Mouse (Mus musculus): ENCODE data around the gene Cd2bp2. TPM values are rescaled to one million over a fixed set of nuclear protein-coding genes. Genes with fewer than 3 reads are reported as not detected.

Gene Cd2bp2
- polyA plus RNA-seq, 1 experiment from 2014 or later = 66.9 TPM

DNA sequence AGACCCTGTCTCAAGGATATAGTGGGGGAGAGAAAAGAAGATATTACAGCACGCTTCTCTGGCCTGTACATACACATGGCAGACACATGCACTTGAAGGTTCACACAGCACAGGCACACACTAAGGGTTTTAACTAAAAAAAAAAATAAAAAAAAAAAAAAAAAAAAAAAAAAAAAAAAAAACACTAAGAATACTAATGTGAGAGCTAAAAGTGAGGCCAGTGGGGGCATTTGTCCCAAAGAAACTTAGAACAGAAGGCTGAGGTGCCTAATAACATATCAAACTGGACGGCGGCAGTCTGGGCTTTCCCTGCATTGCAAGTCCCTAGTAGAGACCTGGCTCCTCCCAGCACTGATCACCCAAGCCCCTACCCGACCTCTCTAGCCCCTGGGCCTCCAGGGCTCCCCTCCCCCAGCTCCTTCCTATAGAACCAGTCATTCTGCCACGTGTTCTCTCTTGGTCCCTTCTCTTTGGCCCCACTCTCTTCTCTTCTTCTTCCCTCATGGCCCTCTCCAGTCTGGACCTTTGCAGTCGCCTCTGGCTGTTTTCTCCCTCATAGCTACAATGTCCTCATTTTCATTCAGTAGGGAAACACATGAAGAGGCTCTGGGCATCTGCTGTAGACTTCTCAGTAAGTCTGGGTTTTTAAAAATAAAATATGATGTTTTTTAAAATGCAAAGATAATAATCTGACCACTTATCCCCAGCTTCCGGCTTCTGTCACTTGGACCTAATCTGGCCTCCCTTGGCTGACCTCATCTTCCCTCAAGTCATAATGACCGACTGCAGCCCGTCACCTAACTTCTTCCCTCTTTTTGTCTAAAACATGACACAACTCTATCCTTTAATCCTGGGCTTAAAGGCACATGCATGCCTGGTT is 50.2 kb downstream of the Cd2bp2 start:
- H3K9ac ChIP-seq (replicated peaks; ENCODE audit: low read length) = no peak overlapping the region
- H3K4me3 ChIP-seq (ENCODE audit: low read length) = no peak overlapping the region
- ATAC-seq (ENCODE audit: low FRiP score, low TSS enrichment) = no peak
- H3K4me1 ChIP-seq (ENCODE audit: insufficient read depth, low read length) = no peaks in the 10 kb centered on the region
- H3K27me3 ChIP-seq (ENCODE audit: insufficient read depth, low read length) = no peaks in the 10 kb centered on the region
- no peak overlapping the region for H3K4me2 ChIP-seq (replicated peaks; ENCODE audit: low read depth, low read length)
- 56% methylated on average over 9 of the region's 9 CpGs for WGBS
- no peaks in the 10 kb centered on the region for H3K9me3 ChIP-seq (ENCODE audit: low read length)
- no peak overlapping the region for H3K27ac ChIP-seq (ENCODE audit: low read length)
- H3K36me3 ChIP-seq (ENCODE audit: insufficient read depth, low read length) = no peaks in the 10 kb centered on the region

DNA sequence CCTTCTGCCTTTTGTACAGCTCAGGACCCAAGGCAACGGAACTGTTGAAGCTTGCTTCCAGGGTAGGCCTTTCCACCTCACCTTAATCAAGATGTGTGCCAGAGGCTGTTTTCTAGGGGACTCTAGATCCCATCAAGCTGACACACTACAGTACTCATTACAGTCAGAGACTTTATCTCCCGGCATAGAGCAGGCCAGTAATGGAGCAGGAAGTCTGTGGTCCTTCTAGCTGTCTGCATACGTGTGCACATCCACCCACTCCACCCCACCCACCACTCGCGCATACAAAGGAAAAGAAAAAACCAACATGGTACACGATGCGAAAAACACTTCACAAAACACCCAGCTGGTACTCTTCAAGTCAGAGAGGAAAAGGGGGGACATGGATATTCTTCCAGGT is 51.4 kb downstream of the Cd2bp2 start:
- Histone ChIP-seq H3K36me3 (ENCODE audit: insufficient read depth, low read length) (no peaks in the 10 kb centered on the region), H3K4me1 (ENCODE audit: insufficient read depth, low read length) (no peaks in the 10 kb centered on the region), H3K4me3 (ENCODE audit: low read length) (no peak overlapping the region), H3K9ac (replicated peaks; ENCODE audit: low read length) (no peak overlapping the region), H3K27me3 (ENCODE audit: insufficient read depth, low read length) (no peaks in the 10 kb centered on the region), H3K27ac (ENCODE audit: low read length) (no peak overlapping the region), H3K9me3 (ENCODE audit: low read length) (no peaks in the 10 kb centered on the region), H3K4me2 (replicated peaks; ENCODE audit: low read depth, low read length) (no peak overlapping the region)
- no peak for ATAC-seq (ENCODE audit: low FRiP score, low TSS enrichment)
- 83% methylated on average over 7 of the region's 7 CpGs for WGBS

DNA sequence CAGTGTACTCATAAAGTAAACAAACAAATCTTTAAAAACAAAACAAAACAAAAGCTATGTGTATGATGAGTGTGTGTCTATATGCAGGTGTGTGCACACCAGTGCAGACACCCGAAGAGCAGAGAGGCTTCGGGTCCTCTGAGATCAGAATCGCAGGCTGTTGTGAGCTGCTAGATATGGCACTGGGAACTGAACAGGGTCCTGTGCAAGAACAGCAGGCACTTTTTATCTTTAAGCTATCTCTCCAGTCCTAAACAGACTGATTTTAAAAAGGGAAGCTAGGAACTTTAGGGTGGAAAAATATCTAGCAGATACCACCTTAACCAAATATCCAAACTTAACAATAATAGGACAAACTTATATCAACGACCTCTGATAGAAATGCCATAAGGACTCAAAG is 53.2 kb downstream of the Cd2bp2 start:
- Histone ChIP-seq H3K4me1 (ENCODE audit: insufficient read depth, low read length) (no peaks in the 10 kb centered on the region), H3K27me3 (ENCODE audit: insufficient read depth, low read length) (no peaks in the 10 kb centered on the region), H3K27ac (ENCODE audit: low read length) (no peak overlapping the region), H3K36me3 (ENCODE audit: insufficient read depth, low read length) (no peaks in the 10 kb centered on the region), H3K9me3 (ENCODE audit: low read length) (no peaks in the 10 kb centered on the region), H3K9ac (replicated peaks; ENCODE audit: low read length) (no peak overlapping the region), H3K4me2 (replicated peaks; ENCODE audit: low read depth, low read length) (no peak overlapping the region), H3K4me3 (ENCODE audit: low read length) (no peak overlapping the region)
- no peak for ATAC-seq (ENCODE audit: low FRiP score, low TSS enrichment)
- 87% methylated on average over 4 of the region's 4 CpGs for WGBS

DNA sequence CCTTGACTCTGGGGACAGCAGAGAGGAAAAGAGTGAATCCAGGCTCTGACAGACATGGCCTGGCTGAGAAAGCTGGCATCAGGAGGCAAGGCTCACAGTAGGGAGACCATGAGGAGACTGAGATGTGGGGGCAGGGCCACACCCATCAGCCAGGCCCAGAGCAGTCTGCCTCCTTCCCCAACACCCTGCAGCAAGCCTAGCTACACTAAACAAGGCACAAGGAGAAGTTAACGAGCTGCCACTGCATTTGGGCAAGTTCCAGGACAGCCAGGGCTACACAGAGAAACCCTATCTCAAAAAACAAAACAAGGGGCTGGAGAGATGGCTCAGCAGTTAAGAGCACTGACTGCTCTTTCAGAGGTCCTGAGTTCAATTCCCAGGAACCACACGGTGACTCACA is 53.6 kb downstream of the Cd2bp2 start:
- Histone ChIP-seq H3K9ac (replicated peaks; ENCODE audit: low read length) (no peak overlapping the region), H3K4me2 (replicated peaks; ENCODE audit: low read depth, low read length) (no peak overlapping the region), H3K36me3 (ENCODE audit: insufficient read depth, low read length) (no peaks in the 10 kb centered on the region), H3K9me3 (ENCODE audit: low read length) (no peaks in the 10 kb centered on the region), H3K27me3 (ENCODE audit: insufficient read depth, low read length) (no peaks in the 10 kb centered on the region), H3K4me3 (ENCODE audit: low read length) (no peak overlapping the region), H3K4me1 (ENCODE audit: insufficient read depth, low read length) (no peaks in the 10 kb centered on the region), H3K27ac (ENCODE audit: low read length) (no peak overlapping the region)
- ATAC-seq (ENCODE audit: low FRiP score, low TSS enrichment) = no peak
- 43% methylated on average over 2 of the region's 2 CpGs for WGBS

Other genes with a start within 250 kb of the Cd2bp2 start
- gene Asphd1, start 246.5 kb downstream of the Cd2bp2 start, polyA plus RNA-seq (2015; fragmentation: Nextera tagmentation; extraction: Ambion mirVana) = 0.12 and 0.24 TPM in 2 replicates
- gene Sez6l2, start 245.5 kb downstream of the Cd2bp2 start, polyA plus RNA-seq (2015; fragmentation: Nextera tagmentation; extraction: Ambion mirVana) = 0.86 and 1.6 TPM in 2 replicates
- 135 and 137 TPM in 2 replicates for gene Cdipt, start 220.1 kb downstream of the Cd2bp2 start, polyA plus RNA-seq (2015; fragmentation: Nextera tagmentation; extraction: Ambion mirVana)
- gene Cdiptos, start 220.0 kb downstream of the Cd2bp2 start, polyA plus RNA-seq (2015; fragmentation: Nextera tagmentation; extraction: Ambion mirVana) = 1.6 and 2.1 TPM in 2 replicates
- gene Mvp, start 181.4 kb downstream of the Cd2bp2 start, polyA plus RNA-seq (2015; fragmentation: Nextera tagmentation; extraction: Ambion mirVana) = 19.7 and 21.4 TPM in 2 replicates
- 1.2 TPM in 1 of 2 replicates, not detected in the other for gene Pagr1b, start 179.6 kb downstream of the Cd2bp2 start, polyA plus RNA-seq (2015; fragmentation: Nextera tagmentation; extraction: Ambion mirVana)
- 61.3 and 88.7 TPM in 2 replicates for gene Pagr1a, start 178.7 kb downstream of the Cd2bp2 start, polyA plus RNA-seq (2015; fragmentation: Nextera tagmentation; extraction: Ambion mirVana)
- gene Gm42742, start 175.0 kb downstream of the Cd2bp2 start, polyA plus RNA-seq (2015; fragmentation: Nextera tagmentation; extraction: Ambion mirVana) = 34.7 and 51.6 TPM in 2 replicates
- gene Prrt2, start 174.8 kb downstream of the Cd2bp2 start, polyA plus RNA-seq (2015; fragmentation: Nextera tagmentation; extraction: Ambion mirVana) = 5.4 and 6.0 TPM in 2 replicates
- 47.9 and 48.1 TPM in 2 replicates for gene Maz, start 169.0 kb downstream of the Cd2bp2 start, polyA plus RNA-seq (2015; fragmentation: Nextera tagmentation; extraction: Ambion mirVana)
- gene Kif22, start 153.6 kb downstream of the Cd2bp2 start, polyA plus RNA-seq (2015; fragmentation: Nextera tagmentation; extraction: Ambion mirVana) = 145 and 150 TPM in 2 replicates
- gene Zg16, start 108.7 kb downstream of the Cd2bp2 start, polyA plus RNA-seq (2015; fragmentation: Nextera tagmentation; extraction: Ambion mirVana) = not detected in 2 replicates
- gene AI467606, start 104.7 kb downstream of the Cd2bp2 start, polyA plus RNA-seq (2015; fragmentation: Nextera tagmentation; extraction: Ambion mirVana) = 5.3 and 5.4 TPM in 2 replicates
- 24.4 and 26.2 TPM in 2 replicates for gene Qprt, start 73.8 kb downstream of the Cd2bp2 start, polyA plus RNA-seq (2015; fragmentation: Nextera tagmentation; extraction: Ambion mirVana)
- gene Spn, start 58.2 kb downstream of the Cd2bp2 start, polyA plus RNA-seq (2015; fragmentation: Nextera tagmentation; extraction: Ambion mirVana) = 0.21 and 0.32 TPM in 2 replicates
- gene Tbc1d10b, start 12.4 kb upstream of the Cd2bp2 start, polyA plus RNA-seq (2015; fragmentation: Nextera tagmentation; extraction: Ambion mirVana) = 23.2 and 25.8 TPM in 2 replicates
- 26.7 and 28.8 TPM in 2 replicates for gene Mylpf, start 12.8 kb upstream of the Cd2bp2 start, polyA plus RNA-seq (2015; fragmentation: Nextera tagmentation; extraction: Ambion mirVana)
- 45.2 and 46.0 TPM in 2 replicates for gene Zfp553, start 37.0 kb upstream of the Cd2bp2 start, polyA plus RNA-seq (2015; fragmentation: Nextera tagmentation; extraction: Ambion mirVana)
- gene Sept1, start 37.1 kb upstream of the Cd2bp2 start, polyA plus RNA-seq (2015; fragmentation: Nextera tagmentation; extraction: Ambion mirVana) = 18.6 and 26.6 TPM in 2 replicates
- 60.5 and 64.3 TPM in 2 replicates for gene Zfp771, start 48.2 kb upstream of the Cd2bp2 start, polyA plus RNA-seq (2015; fragmentation: Nextera tagmentation; extraction: Ambion mirVana)
- 196 and 200 TPM in 2 replicates for gene Dctpp1, start 64.7 kb upstream of the Cd2bp2 start, polyA plus RNA-seq (2015; fragmentation: Nextera tagmentation; extraction: Ambion mirVana)
- 105 and 108 TPM in 2 replicates for gene Sephs2, start 78.0 kb upstream of the Cd2bp2 start, polyA plus RNA-seq (2015; fragmentation: Nextera tagmentation; extraction: Ambion mirVana)
- gene Itgal, start 100.2 kb upstream of the Cd2bp2 start, polyA plus RNA-seq (2015; fragmentation: Nextera tagmentation; extraction: Ambion mirVana) = 1.0 and 1.4 TPM in 2 replicates
- gene Zfp768, start 149.5 kb upstream of the Cd2bp2 start, polyA plus RNA-seq (2015; fragmentation: Nextera tagmentation; extraction: Ambion mirVana) = 25.4 and 25.5 TPM in 2 replicates
- gene Zfp747, start 180.0 kb upstream of the Cd2bp2 start, polyA plus RNA-seq (2015; fragmentation: Nextera tagmentation; extraction: Ambion mirVana) = 10.6 and 11.3 TPM in 2 replicates
- gene 9130019O22Rik, start 191.1 kb upstream of the Cd2bp2 start, polyA plus RNA-seq (2015; fragmentation: Nextera tagmentation; extraction: Ambion mirVana) = 6.8 and 7.0 TPM in 2 replicates
- 8.3 and 8.8 TPM in 2 replicates for gene E430018J23Rik, start 197.6 kb upstream of the Cd2bp2 start, polyA plus RNA-seq (2015; fragmentation: Nextera tagmentation; extraction: Ambion mirVana)
- gene Zfp764, start 210.8 kb upstream of the Cd2bp2 start, polyA plus RNA-seq (2015; fragmentation: Nextera tagmentation; extraction: Ambion mirVana) = 9.0 and 9.5 TPM in 2 replicates
- 28.1 and 32.0 TPM in 2 replicates for gene Zfp688, start 226.0 kb upstream of the Cd2bp2 start, polyA plus RNA-seq (2015; fragmentation: Nextera tagmentation; extraction: Ambion mirVana)

All from kidney, embryonic 16.5 days (tissue).